Mouse (Mus musculus) heart, adult 2 months (tissue): ENCODE measurements around the gene Gm3448. TPM values are rescaled to one million over a fixed set of nuclear protein-coding genes. Genes with fewer than 3 reads are reported as not detected.
"Not testable (repeated sequence)": the region's sequence is repeated elsewhere in the genome, so short reads cannot be mapped to it uniquely, and the experiment has no call there.

Experiments used
- DNase-seq, 2 experiments: peaks; one replicate each; pipeline ENCODE4 v3.0.0; 2021
- H3K27ac ChIP-seq: fragments of 200-600 bp; 2 replicates; pipeline ENCODE4 v1.8.1; 2022
- H3K27me3 ChIP-seq: fragments of 200-500 bp; 2 replicates; pipeline ENCODE4 v1.6.1; 2012; ENCODE audit warnings: mild to moderate bottlenecking, low read length, inconsistent platforms, mixed read lengths; ENCODE audit not compliant: control insufficient read depth, insufficient read depth
- H3K36me3 ChIP-seq: fragments of 200-500 bp; 2 replicates; pipeline ENCODE4 v1.6.1; 2012; ENCODE audit warnings: low read length, inconsistent platforms; ENCODE audit not compliant: control insufficient read depth, insufficient read depth
- H3K4me1 ChIP-seq: fragments of 200-500 bp; 2 replicates; pipeline ENCODE4 v1.6.1; 2011; ENCODE audit warnings: low read length; ENCODE audit not compliant: control insufficient read depth, insufficient read depth
- H3K4me3 ChIP-seq: fragments of 200-600 bp; 2 replicates; pipeline ENCODE4 v1.8.1; 2022
- H3K79me2 ChIP-seq: fragments of 200-500 bp; replicated peaks from 2 replicates; pipeline ENCODE4 v1.6.1; 2012; ENCODE audit warnings: mild to moderate bottlenecking, inconsistent platforms, low read length, moderate library complexity, mixed read lengths; ENCODE audit not compliant: control insufficient read depth, insufficient read depth
- H3K9ac ChIP-seq: fragments of 200-500 bp; 2 replicates; pipeline ENCODE4 v1.6.1; 2012; ENCODE audit warnings: low read depth, mild to moderate bottlenecking, control low read depth, inconsistent platforms, low read length, mixed read lengths
- CTCF ChIP-seq: fragments of 200-600 bp; IDR thresholded peaks from 2 replicates; pipeline ENCODE4 v1.8.1; 2022; ENCODE audit warnings: antibody characterized with exemption, mild to moderate bottlenecking, moderate library complexity
- EP300 ChIP-seq: fragments of 200-500 bp; IDR thresholded peaks from 2 replicates; pipeline ENCODE4 v1.6.1; 2011; ENCODE audit warnings: low read depth, low read length, control low read depth; ENCODE audit not compliant: insufficient read depth
- POLR2A ChIP-seq: fragments of 200-500 bp; IDR thresholded peaks from 2 replicates; pipeline ENCODE4 v1.6.1; 2011; ENCODE audit warnings: mild to moderate bottlenecking, low read depth, low read length, control low read depth; ENCODE audit not compliant: insufficient read depth
- WGBS: fragments of 180-500 bp; shearing (Covaris S2); methylation state at CpG from one replicate; pipeline ENCODE4 v1.1.7; 2018; 5-methylcytosine and 5-hydroxymethylcytosine counted together
- intact Hi-C: fragments of 180-260 bp; cut with DNase I; formaldehyde crosslinking; loops from one replicate; pipeline ENCODE4 v1.15.1; 2025
- polyA plus RNA-seq: library from polyadenylated mRNA; depleted of rRNA; stranded (reverse); fragments of >200 nt; gene quantifications from 2 replicates; pipeline ENCODE4 v1.2.3, GENCODE M21; 2012
- total RNA-seq, 2 experiments: library from RNA; stranded (reverse); gene quantifications; 2 replicates each; pipeline ENCODE4 v1.2.3; 2021

Gene Gm3448
- total and polyA plus RNA-seq, 3 experiments, result 0.84 to 1.0 (median 1.0) TPM

GRCm38 (mm10) chr17:15065391-15066024, 24.2 kb upstream of the Gm3448 start:
- Histone ChIP-seq H3K79me2 (no peaks in the 10 kb centered on the region), H3K4me3 (no peak overlapping the region), H3K27me3 (no peaks in the 10 kb centered on the region), H3K9ac (no peak overlapping the region), H3K4me1 (peaks cover 7% of the 10 kb centered on the region), H3K27ac (no peak overlapping the region), H3K36me3 (no peaks in the 10 kb centered on the region)
- TF ChIP-seq CTCF, result peak; percentile 92
- TF ChIP-seq POLR2A, result no peak
- peak; percentile 76 for TF ChIP-seq EP300
- 40% methylated on average over 13 of the region's 13 CpGs for WGBS
- peak; percentile 63 to 69 for DNase-seq
- intact Hi-C loops, result loop anchor here (1.0 to 5.0 kb wide), 5 partner anchors 127 to 402 kb away; partner anchors contain the start of gene Fam120b

DNA sequence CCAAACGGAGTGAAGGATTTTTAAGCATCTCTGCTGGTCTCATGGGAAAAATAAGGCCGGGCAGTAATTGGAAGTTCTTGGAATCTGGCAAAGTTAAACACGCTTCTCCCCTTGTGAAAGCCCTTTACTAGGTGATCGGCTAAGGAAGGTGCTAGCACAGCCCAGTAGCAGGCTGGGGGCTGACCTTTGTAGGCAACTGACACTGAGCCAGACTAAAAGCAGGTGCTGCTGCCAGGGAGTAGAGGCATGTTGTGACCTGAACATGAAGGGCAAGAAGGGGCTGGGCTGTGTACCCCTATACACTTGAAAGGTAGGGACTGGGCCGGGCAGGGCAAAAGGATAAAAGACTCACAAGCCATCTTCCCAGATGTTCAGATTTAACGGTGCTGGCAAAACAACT, 19.0 kb upstream of the Gm3448 start:
- H3K79me2 ChIP-seq, result no peaks in the 10 kb centered on the region
- H3K4me1 ChIP-seq, result no peaks in the 10 kb centered on the region; the same call in 1 of the 2 replicates
- intact Hi-C loops, result no loop called here
- no peak overlapping the region for H3K9ac ChIP-seq
- no peaks in the 10 kb centered on the region for H3K36me3 ChIP-seq
- H3K4me3 ChIP-seq, result no peak overlapping the region
- TF ChIP-seq POLR2A, result no peak
- TF ChIP-seq EP300, result no peak
- TF ChIP-seq CTCF, result no peak
- 92% methylated on average over 6 of the region's 6 CpGs for WGBS
- no peak for DNase-seq
- H3K27me3 ChIP-seq, result no peaks in the 10 kb centered on the region
- H3K27ac ChIP-seq, result no peak overlapping the region

GRCm38 (mm10) chr17:15059646-15060045, 18.3 kb upstream of the Gm3448 start:
- no peak overlapping the region for H3K27ac ChIP-seq
- no peaks in the 10 kb centered on the region for H3K79me2 ChIP-seq
- no peak overlapping the region for H3K9ac ChIP-seq
- intact Hi-C loops, result no loop called here
- H3K4me1 ChIP-seq, result no peaks in the 10 kb centered on the region; the same call in 1 of the 2 replicates
- H3K36me3 ChIP-seq, result no peaks in the 10 kb centered on the region
- H3K4me3 ChIP-seq, result no peak overlapping the region
- WGBS, result 98% methylated on average over 14 of the region's 14 CpGs
- TF ChIP-seq EP300, result no peak
- TF ChIP-seq POLR2A, result no peak
- TF ChIP-seq CTCF, result no peak
- no peak for DNase-seq
- H3K27me3 ChIP-seq, result no peaks in the 10 kb centered on the region

- intact Hi-C loops, result no loop called here
- TF ChIP-seq POLR2A (no peak), EP300 (no peak), CTCF (no peak)
- Histone ChIP-seq H3K27ac (no peak overlapping the region; the same call in 1 of the 2 replicates), H3K79me2 (no peaks in the 10 kb centered on the region), H3K27me3 (no peaks in the 10 kb centered on the region), H3K36me3 (no peaks in the 10 kb centered on the region), H3K4me3 (no peak overlapping the region), H3K9ac (no peak overlapping the region), H3K4me1 (no peaks in the 10 kb centered on the region; the same call in 1 of the 2 replicates)
- 48% methylated on average over 5 of the region's 5 CpGs for WGBS
- DNase-seq, result peak in 1 of 2 experiments; percentile 35
Observed at GRCm38 (mm10) chr17:15058161-15058591, 16.8 kb upstream of the Gm3448 start.

- intact Hi-C loops, result no loop called here
- Histone ChIP-seq H3K36me3 (no peaks in the 10 kb centered on the region), H3K79me2 (no peaks in the 10 kb centered on the region), H3K4me1 (no peaks in the 10 kb centered on the region; the same call in 1 of the 2 replicates), H3K4me3 (no peak overlapping the region), H3K27ac (no peak overlapping the region), H3K9ac (no peak overlapping the region), H3K27me3 (no peaks in the 10 kb centered on the region)
- peak in 1 of 2 experiments; percentile 9 for DNase-seq
- no peak for TF ChIP-seq CTCF
- no peak for TF ChIP-seq EP300
- TF ChIP-seq POLR2A, result no peak
- WGBS, result 54% methylated on average over 4 of the region's 4 CpGs
Observed at GRCm38 (mm10) chr17:15055925-15056324, 14.6 kb upstream of the Gm3448 start.

DNA sequence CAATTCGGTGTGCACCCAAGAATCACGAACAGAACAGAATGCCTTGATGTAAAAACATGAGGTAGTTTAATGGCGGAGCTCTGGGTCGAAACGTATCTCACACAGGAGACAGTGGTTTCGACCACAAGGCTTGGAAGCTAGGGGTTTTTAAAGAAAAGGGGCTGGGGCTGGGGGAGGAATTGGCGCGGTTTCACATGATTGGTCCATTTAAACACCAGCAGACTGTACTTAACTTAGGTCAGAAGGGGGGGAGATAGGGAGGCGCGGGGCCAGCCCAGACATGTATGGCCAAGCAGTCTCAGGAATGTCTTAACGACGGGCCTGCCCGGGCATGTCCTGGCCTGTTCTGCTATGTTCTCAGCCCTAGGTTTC, 12.5 kb upstream of the Gm3448 start:
- 90% methylated on average over 13 of the region's 13 CpGs for WGBS
- intact Hi-C loops, result not testable (repeated sequence)

DNA sequence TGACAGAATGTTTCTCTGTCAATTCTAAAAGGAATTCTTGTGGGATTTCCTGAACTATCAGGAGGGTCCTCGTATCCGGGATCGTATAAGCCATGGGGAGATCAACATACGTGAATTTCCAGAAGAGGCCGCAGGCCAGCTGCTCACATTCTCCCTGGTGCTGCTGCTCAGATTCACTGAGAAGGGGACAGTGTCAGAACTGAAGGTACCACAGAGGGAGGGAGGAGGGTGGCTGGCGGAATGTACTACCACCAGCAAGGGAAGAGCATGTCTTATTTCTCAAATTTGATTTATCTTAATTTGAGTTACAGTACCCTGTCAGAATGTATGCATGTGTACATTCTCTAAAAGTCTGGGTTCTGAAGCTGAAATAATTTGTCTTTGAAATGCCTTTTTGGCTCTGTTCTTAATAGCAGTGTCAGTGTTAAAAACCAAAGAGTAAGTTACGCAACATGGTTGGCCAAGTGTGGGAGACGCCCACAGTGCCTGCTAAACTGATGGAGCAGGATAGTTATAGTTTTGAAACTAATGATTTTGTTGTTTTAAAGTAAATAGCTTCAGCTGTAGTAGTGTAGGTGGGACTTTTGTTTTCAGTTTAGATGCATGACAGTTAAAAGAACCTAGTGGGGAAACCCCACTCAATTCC, 12.0 kb upstream of the Gm3448 start:
- H3K27ac ChIP-seq, H3K9ac ChIP-seq, H3K27me3 ChIP-seq, H3K79me2 ChIP-seq, H3K36me3 ChIP-seq, H3K4me3 ChIP-seq, intact Hi-C loops, H3K4me1 ChIP-seq: not testable (repeated sequence)
- 96% methylated on average over 5 of the region's 8 CpGs for WGBS
- DNase-seq, result peak in 1 of 2 experiments; percentile 6

More for the DNA sequence above, 12.5 kb upstream of the Gm3448 start:
- H3K9ac ChIP-seq, H3K79me2 ChIP-seq, H3K27me3 ChIP-seq, H3K36me3 ChIP-seq, H3K4me3 ChIP-seq, H3K27ac ChIP-seq, H3K4me1 ChIP-seq: not testable (repeated sequence)
- peak in 1 of 2 experiments; percentile 24 for DNase-seq

- H3K27me3 ChIP-seq, H3K36me3 ChIP-seq: not testable (repeated sequence)
Observed at GRCm38 (mm10) chr17:15052766-15053165, 11.4 kb upstream of the Gm3448 start.

DNA sequence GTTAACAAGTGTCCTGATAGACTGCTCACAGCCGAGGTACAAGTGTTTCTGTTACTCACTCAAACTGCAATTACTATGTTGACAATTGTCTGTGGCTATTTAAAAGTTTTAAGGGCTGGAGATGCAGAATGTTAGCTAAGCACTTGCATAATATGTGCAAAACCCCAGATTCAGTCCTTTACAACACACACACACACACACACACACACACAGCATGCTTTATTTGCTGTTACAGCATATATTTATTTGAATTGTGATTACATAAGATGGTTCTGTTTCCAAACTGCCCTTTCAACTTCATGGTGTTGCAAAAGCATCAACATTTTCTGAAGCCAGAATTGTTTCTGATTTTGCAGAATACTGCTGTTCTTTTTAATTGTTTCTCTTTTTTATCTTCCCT, 9.0 kb upstream of the Gm3448 start:
- intact Hi-C loops, DNase-seq: not testable (repeated sequence)

More at GRCm38 (mm10) chr17:15052766-15053165, 11.4 kb upstream of the Gm3448 start:
- H3K79me2 ChIP-seq, H3K4me1 ChIP-seq, H3K4me3 ChIP-seq, DNase-seq, H3K27ac ChIP-seq, intact Hi-C loops, H3K9ac ChIP-seq: not testable (repeated sequence)
- 83% methylated on average over 1 of the region's 1 CpGs for WGBS

More for the DNA sequence above, 9.0 kb upstream of the Gm3448 start:
- H3K4me3 ChIP-seq, H3K27ac ChIP-seq, H3K9ac ChIP-seq, H3K79me2 ChIP-seq, H3K27me3 ChIP-seq, H3K4me1 ChIP-seq, H3K36me3 ChIP-seq: not testable (repeated sequence)
- no CpG with 5 or more reads among the region's 1 CpGs for WGBS
